Mouse (Mus musculus) spleen, adult 2 months (tissue): ENCODE measurements around the gene Dnajc6.

ENCODE experiments used
- CTCF ChIP-seq: fragments of 200-500 bp; IDR thresholded peaks from 2 replicates; pipeline ENCODE4 v1.5.1; 2011; ENCODE audit warnings: mild to moderate bottlenecking, inconsistent platforms; ENCODE audit not compliant: insufficient read depth, insufficient read length, insufficient replicate concordance; ENCODE audit errors: extremely low read depth
- POLR2A ChIP-seq: fragments of 200-500 bp; IDR thresholded peaks from 2 replicates; pipeline ENCODE4 v1.6.1; 2011; ENCODE audit warnings: low read depth, low read length, inconsistent platforms

GRCm38 (mm10) chr4:101589771-101590170, 93.3 kb downstream of the Dnajc6 start:
- TF ChIP-seq CTCF = no peak
- TF ChIP-seq POLR2A = no peak
